Mouse (Mus musculus): Measurements from ENCODE around the gene Ntm.

Ntm gene

GRCm38 (mm10) chr9:29962978-29963377, at the start of gene Ntm:
Gene Ntm (minus strand): TSS chr9:29963141.
- DNase-seq (ENCODE audit: low read depth, low spot score) = no peak

GRCm38 (mm10) chr9:30005701-30006100, 42.8 kb upstream of the Ntm start:
- no peak for DNase-seq (ENCODE audit: low read depth, low spot score)

DNA sequence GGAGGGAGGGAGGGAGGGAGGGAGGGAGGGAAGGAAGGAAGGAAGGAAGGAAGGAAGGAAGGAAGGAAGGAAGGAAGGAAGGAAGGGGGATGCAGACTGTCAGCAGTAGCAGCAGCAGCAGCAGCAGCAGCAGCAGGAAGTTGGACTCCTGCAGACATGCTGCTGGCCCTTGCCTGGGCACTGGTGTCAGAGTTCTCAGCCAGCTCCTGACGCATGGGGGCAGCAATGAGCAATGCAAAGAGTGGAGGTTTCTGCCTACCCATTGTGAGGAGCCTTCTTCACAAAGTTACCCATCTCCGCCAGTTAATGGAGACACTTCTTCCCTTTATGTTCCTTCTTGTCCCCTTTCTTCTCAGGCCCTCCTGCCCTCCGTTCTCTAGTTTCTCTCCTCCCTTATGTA, 40.7 kb upstream of the Ntm start:
- peak; percentile 59 for DNase-seq (ENCODE audit: low read depth, low spot score)

- no peak for DNase-seq (ENCODE audit: low read depth, low spot score)
Measured at GRCm38 (mm10) chr9:29981177-29981915, 18.4 kb upstream of the Ntm start.

GRCm38 (mm10) chr9:29961954-29962867, 730 bp downstream of the Ntm start:
- DNase-seq (ENCODE audit: low read depth, low spot score) = peak; percentile 19

DNA sequence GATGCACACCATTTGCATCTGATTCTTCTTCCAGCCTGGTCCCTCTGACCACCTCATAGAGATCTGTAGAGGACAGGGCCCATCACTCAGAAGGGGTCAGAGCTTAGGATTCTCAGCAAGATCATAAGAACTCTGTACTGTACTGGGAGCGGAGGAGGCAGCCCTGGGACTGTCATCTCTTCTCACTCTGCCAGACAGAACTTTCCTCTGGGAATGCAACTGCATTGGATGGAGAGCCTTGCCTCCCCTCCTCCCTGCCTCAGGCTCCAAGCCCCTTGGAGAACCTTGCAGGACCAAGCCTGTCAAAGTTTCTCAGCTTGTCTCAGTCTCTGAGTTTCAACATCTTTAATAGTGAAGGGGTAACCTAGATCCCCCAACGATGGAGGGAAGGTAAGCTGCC, 1.4 kb downstream of the Ntm start:
- DNase-seq (ENCODE audit: low read depth, low spot score) = no peak

DNA sequence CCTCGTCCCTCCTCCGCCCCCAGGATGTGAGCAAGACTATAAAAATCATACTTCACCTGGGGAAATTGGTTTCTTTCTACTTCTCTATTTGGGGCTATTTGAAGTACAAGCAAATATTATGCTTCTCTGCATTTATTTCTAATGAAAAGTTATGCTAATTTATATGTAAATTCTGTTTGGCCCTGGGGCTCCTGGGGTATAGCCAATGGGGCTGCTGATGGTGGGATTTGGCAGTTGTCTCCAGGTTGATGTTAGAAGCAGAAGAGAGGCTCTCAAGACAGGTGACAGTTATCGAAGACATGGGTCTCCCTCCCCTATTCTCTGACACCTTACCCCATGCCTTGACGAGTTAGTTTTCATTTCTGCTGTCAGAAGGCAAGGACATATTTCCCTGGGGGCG, 2.2 kb downstream of the Ntm start:
- no peak for DNase-seq (ENCODE audit: low read depth, low spot score)

- no peak for DNase-seq (ENCODE audit: low read depth, low spot score)
Measured at GRCm38 (mm10) chr9:29960236-29960635, 2.7 kb downstream of the Ntm start.

GRCm38 (mm10) chr9:29956936-29957335, 6.0 kb downstream of the Ntm start:
- no peak for DNase-seq (ENCODE audit: low read depth, low spot score)

DNA sequence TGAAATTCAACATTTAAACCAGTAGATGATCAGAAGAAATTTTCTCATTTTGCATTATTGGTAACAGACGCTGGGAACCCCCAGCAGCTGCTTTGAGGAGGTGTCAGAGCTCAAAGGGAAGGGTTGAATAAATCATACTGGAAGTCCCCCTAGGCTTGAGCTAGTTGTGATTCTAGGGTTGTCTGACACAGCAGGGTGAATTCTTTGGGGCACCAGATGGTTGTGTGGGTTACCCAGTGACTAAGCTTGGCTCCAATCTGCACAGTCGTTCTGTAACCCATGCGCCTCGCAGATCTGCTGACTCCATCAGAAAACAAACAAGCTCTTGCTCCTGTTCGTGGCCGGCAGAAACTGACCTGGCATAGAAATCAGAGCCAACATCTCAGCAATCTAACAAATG, 8.9 kb downstream of the Ntm start:
- DNase-seq (ENCODE audit: low read depth, low spot score) = no peak

DNA sequence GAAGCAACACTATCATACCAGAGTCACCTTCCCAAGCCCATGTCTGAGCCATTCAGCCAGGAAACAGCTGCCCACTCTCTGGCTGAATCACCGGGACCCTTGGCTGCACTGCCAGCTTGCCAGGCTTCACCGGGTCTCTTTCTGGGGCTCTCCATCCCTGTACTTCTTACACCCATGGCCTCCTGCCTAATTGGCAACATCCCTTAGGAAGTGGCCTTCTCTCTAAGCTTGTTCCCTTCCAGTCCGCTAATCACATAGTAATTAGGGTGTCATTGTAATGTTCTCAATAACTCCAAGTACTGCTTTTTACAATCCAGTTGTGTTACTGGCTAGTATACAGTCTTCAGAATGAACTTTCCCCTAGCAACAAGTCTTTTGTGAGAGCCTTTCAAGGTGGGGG, 13.9 kb downstream of the Ntm start:
- DNase-seq (ENCODE audit: low read depth, low spot score) = no peak

DNA sequence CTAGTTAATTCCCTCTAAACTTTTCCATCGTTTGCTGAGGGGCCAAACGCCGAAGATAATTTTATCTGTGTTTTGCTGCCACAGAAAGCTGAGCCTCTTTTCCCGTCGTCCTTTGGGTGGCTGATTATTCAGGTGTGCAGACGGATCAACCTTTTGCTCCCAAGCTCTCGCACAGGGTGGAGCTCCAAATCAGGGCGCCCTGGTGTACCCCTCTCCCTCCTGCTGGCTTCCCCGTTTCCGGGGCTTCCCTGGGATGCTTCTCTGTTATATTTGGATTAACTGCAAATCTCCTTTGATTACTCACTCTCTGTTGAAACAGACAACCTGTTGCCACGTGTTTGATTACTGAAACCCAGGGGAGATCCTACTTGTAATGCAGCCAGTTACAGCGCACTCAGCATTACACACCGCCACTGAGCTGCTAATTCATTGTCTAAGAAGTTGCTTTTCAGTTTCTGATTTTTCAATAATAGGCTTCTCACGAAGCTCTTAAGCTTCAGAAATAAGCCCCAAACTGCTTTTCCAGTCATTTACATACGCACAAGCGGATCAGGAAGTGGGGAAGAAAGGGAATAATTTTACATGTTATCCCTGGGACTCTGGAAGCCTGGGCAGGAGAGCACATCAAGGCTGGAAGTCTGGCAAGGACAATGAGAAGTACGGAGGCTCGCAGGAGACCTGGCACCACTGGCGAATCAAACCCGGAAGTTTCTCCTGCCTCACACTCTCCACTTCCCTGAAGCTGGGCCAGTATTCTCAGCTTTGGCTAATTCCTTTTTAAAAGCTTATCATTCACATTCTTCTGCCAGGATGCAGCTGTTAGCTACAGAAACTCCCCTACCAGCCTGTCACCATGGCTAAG, 19.5 kb downstream of the Ntm start:
- peak; percentile 12 for DNase-seq (ENCODE audit: low read depth, low spot score)

GRCm38 (mm10) chr9:29942183-29942952, 20.6 kb downstream of the Ntm start:
- no peak for DNase-seq (ENCODE audit: low read depth, low spot score)

DNA sequence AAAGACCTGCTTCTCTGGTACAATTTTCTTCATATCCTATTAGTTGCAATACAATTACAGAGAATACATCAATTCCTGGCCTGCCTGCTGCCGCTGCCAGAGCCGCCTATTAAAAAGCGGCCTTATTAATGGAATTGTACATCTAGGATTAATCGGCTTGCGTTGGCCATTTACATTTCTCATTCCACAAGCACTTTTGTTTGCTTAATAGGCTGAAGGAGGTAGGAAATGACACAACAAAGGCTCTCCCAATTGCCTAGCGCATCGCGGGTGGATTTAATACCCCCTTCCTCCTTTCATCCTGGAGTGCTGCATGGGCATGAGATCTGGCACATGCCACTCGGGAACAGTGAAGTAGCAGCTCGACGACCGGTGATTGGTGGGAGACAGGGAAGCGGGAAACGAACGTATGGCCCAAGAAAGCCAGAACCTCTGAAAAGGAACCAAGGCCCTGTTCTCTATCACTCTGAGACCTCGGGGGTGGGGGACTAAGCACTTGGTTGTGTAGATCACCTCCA, 23.4 kb downstream of the Ntm start:
- no peak for DNase-seq (ENCODE audit: low read depth, low spot score)

- no peak for DNase-seq (ENCODE audit: low read depth, low spot score)
Measured at GRCm38 (mm10) chr9:29928796-29929195, 34.1 kb downstream of the Ntm start.

DNA sequence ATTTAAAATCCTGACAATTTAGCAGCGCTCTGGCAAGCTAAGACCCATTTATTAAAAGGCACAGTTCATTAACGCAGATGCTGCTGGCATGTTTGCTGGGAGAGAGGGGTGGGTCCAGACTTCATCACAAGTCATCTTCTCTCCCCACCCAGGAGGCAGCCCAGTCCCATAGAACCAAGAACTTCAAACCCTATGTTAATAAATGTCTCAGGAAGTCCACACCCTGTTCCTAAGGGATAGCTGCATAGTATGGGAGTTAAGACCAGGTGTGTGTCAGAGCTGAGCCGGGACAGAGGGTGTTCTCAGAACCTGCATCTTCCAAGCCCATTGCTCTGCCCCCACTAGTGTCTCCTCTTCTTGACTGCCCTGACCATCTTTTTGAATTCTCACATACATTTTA, 37.6 kb downstream of the Ntm start:
- DNase-seq (ENCODE audit: low read depth, low spot score) = no peak

- DNase-seq (ENCODE audit: low read depth, low spot score) = no peak
Measured at GRCm38 (mm10) chr9:29898406-29899054, 64.4 kb downstream of the Ntm start.

GRCm38 (mm10) chr9:29897448-29897847, 65.5 kb downstream of the Ntm start:
- no peak for DNase-seq (ENCODE audit: low read depth, low spot score)

- no peak for DNase-seq (ENCODE audit: low read depth, low spot score)
Measured at GRCm38 (mm10) chr9:29892792-29893191, 70.1 kb downstream of the Ntm start.

- no peak for DNase-seq (ENCODE audit: low read depth, low spot score)
Measured at GRCm38 (mm10) chr9:29888712-29889111, 74.2 kb downstream of the Ntm start.
